Mouse (Mus musculus): ENCODE measurements at regions not wholly inside any gene's neighbourhood (a gene's known extent, or its start where the extent isn't known, plus 50 kb on each side); places are given as distances from the start of the nearest gene placed in this dataset.

DNA sequence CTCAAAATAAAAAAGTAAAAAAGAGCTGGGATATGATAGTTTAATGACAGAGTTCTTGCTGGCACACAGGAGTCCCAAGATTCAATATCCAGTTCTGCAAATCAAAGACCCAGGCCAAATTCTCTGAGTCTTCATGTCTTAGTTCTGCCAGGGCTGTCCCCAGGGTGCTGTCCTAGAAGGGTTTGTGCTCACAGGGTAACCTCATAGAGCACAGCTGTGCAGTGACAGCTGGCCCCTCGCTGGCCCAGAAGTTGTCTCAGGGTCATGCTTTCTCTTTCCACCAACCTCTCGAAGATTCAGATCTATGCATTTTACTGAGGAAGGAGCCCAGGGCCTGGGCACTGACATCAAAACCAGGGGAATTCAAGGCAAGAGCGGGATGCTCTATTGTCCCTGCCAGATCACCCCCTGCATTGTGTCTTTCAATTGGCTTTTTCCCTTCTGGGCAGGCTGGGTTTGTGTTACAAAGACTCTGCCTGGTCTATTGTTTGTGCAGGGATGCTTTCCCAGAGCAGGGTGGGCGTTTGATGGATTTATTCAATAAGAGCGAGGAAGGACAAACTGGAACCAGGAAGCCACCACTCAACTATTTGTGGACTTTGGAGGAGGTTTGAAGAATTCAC, 121.9 kb upstream of the Serp2 start:
- no peak for DNase-seq (ENCODE audit: low spot score)

GRCm38 (mm10) chr14:76674949-76675348, 118.3 kb upstream of the Serp2 start:
- DNase-seq (ENCODE audit: low spot score): no peak

DNA sequence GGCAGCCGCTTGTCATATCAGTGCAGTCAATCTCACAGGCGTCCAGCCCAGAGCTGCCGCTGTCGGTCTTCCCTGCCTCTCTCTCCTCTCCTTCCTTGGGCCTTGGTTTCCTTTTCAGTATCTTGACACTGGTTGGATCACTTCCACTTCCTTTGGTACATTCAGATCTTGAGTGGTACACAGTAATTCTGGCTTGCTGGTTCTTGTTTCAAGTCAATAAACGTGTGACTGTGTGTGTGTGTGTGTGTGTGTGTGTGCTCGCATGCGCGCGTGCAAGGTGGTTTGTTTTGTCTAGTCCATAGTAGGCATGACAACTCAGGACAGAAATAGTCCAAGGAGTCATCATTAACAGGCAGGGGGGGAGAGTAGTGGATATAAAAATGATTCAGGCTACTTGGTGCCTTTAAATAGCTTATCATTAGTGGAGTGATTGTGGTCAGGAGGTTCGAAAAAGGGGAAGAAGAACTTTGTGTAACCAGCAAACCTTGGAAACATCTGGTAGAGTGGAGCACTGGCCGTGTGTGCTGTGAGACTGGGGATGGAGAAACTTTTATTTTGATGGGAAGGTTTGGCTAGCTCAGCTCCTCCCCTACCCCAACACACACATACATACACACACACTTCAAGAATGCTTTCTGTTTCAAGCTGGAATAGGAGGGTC, 117.1 kb upstream of the Serp2 start:
- DNase-seq (ENCODE audit: low spot score): no peak

GRCm38 (mm10) chr14:76672899-76673298, 116.2 kb upstream of the Serp2 start:
- no peak for DNase-seq (ENCODE audit: low spot score)

GRCm38 (mm10) chr14:76672442-76672841, 115.8 kb upstream of the Serp2 start:
- DNase-seq (ENCODE audit: low spot score): no peak

DNA sequence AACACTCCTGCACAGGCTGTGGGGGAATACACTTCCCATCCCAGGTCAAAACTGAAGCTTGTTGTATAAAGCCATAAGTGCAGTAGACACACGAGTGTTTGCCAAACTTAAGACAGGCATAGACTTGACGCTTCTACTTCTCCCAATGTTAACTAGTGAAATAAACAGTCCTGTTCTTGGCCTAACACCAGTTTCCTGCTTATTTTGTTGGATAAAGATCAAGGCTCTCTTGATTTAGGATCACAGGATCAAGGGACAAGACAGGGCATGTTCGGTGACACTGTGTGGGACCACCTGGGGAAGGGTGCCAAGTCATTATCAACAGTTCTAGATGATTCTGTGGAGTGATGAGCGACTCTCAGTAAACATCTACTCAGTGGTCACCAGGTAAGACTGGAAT, 114.3 kb upstream of the Serp2 start:
- no peak for DNase-seq (ENCODE audit: low spot score)

GRCm38 (mm10) chr14:76665754-76666371, 109.2 kb upstream of the Serp2 start:
- DNase-seq (ENCODE audit: low spot score): no peak

GRCm38 (mm10) chr14:76664586-76665508, 108.2 kb upstream of the Serp2 start:
- no peak for DNase-seq (ENCODE audit: low spot score)

GRCm38 (mm10) chr14:76663816-76664215, 107.1 kb upstream of the Serp2 start:
- DNase-seq (ENCODE audit: low spot score): no peak

GRCm38 (mm10) chr14:76662871-76663270, 106.2 kb upstream of the Serp2 start:
- no peak for DNase-seq (ENCODE audit: low spot score)

GRCm38 (mm10) chr14:76660906-76661305, 104.2 kb upstream of the Serp2 start:
- DNase-seq (ENCODE audit: low spot score): no peak

DNA sequence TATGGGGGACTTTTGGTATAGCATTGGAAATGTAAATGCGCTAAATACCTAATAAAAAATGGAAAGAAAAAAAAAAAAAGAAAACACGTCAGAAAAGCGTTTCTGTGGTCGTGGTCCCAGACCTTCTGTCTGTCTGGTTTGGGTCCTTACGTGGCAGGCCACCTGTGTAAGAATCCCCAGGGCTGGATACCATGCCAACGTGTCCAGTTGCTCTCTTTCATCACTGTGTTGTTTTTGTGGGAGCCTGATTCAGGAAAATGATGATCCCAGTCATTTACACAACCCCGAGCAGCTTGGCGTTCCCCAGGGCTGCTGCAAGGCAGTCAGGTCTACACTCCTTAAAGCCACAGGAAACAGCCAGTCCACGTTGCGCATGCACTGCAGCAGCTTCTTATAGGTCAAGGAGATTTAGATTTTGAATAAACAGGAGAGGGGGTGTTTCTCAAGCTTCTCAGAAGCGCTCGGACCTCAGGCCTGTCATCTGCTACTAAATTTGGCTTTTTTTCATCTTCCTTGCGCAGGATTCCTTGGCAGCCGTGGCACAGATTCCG, 102.3 kb upstream of the Serp2 start:
- DNase-seq (ENCODE audit: low spot score): no peak

- DNase-seq (ENCODE audit: low spot score): peak; percentile 43
Measured at GRCm38 (mm10) chr14:76657784-76658610, 101.3 kb upstream of the Serp2 start.

GRCm38 (mm10) chr14:76657375-76657774, 100.7 kb upstream of the Serp2 start:
- no peak for DNase-seq (ENCODE audit: low spot score)

GRCm38 (mm10) chr14:76652356-76653126, 95.9 kb upstream of the Serp2 start:
- DNase-seq (ENCODE audit: low spot score): no peak

DNA sequence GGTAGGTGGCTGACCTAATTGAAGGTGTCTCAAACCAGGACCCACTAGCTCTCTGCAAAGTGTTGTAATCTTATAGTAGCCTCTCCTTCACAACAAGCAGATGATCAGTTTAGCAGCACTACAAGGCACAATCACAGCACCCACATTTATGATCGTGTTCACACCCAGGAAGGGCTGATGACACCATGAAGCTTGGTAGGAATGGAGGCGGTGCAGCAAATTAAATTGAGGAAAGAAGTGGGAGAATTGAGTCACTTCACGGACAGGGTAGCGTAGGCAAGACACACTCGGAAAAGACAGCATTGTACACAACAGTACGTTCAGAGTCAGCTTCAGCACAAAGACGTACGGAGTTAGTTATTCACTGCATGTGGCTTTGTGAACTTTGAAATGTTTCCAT, 94.4 kb upstream of the Serp2 start:
- no peak for DNase-seq (ENCODE audit: low spot score)

- no peak for DNase-seq (ENCODE audit: low spot score)
Measured at GRCm38 (mm10) chr14:76649927-76650326, 93.2 kb upstream of the Serp2 start.

DNA sequence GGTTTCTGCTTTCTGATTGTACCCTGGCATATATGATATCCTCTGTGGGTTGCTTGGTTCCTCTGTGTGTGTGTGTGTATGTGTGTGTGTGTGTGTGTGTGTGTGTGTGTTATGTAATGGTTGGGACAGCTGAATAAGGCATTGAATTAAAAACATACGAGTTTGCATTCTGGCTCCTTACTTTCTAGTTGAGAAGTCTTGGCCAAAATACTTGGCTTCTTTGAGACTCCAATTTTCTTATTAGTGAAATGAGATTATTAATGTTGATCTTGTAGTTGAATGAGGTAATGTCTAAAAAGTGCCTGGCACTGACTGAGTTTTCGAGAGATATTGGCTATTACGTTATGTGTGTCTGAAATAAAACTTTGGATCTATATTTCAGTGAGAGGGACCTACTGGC, 88.0 kb upstream of the Serp2 start:
- DNase-seq (ENCODE audit: low spot score): no peak

DNA sequence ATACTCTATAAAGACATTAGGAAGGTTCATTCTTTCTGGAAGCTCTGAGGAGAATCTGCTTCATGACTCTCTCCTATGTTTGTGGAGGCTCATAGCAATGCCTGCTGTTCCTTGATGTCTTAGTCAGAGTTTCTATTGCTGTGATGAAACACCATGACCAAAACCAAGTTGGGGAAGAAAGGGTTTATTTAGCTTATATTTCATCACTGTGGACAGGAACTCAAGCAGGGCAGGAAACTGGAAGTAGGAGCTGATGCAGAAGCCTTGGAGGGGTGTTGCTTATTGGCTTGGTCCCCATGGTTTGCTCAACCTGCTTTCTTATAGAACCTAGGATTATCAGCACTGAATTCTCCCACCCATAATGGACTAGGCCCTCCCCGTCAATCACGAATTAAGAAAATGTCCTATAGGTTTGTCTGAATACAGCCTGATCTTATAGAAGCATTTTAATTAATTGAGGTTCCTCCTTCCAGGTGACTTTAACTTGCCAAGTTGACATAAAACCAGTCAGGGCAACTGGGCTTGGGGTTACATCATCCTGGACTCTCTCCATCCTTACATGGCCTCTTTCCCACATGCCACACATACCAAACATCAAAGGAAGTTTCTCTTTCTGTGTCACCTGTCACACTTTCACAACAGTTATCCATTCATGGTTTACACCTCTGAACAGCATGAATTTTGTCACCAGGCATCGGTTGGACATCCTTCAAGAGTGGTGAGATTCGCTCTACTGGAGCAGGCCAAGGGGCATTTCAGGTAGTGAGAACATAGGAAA, 85.3 kb upstream of the Serp2 start:
- no peak for DNase-seq (ENCODE audit: low spot score)

DNA sequence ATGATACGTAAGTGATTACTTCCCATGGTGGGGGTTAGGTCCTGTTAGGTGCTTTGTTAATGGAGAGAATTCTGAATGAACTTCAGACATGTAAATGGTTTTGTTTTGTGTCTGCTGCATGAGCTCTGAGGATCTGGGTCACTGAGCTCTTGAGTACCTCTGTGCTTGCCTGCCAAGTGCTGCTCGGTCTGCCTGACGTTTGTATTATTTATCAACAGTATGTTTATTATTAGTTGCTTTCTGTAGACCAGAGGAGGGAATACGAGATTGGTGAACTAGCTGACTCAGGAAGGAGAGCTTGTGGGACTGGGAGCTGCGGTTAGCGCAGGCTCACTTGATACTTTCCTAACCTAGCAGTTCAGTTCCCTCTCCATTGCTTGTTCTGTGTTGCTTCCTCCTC, 76.5 kb upstream of the Serp2 start:
- no peak for DNase-seq (ENCODE audit: low spot score)
